Mouse (Mus musculus) liver, embryonic 11.5 days (tissue): ENCODE results near the gene Trmu. TPM values are rescaled to one million over a fixed set of nuclear protein-coding genes. Genes with fewer than 3 reads are reported as not detected.

Experiments used
- ATAC-seq: fragments of 200-750 bp; cut with Nextera tagmentation; replicated peaks from 2 replicates; pipeline ENCODE4 v1.8.0; 2017; ENCODE audit warnings: moderate number of reproducible peaks, mild to moderate bottlenecking, moderate TSS enrichment, moderate library complexity; ENCODE audit not compliant: low FRiP score
- DNase-seq: peaks from one replicate; pipeline ENCODE4 v3.0.0-alpha.2; 2017; ENCODE audit warnings: low spot score
- H3K27ac ChIP-seq: fragments of 300-500 bp; sonication (generic); 2 replicates; pipeline ENCODE4 v1.5.1; 2014; ENCODE audit warnings: mild to moderate bottlenecking, low read depth, low read length, control low read depth
- H3K27me3 ChIP-seq: fragments of 300-500 bp; sonication (generic); replicated peaks from 2 replicates; pipeline ENCODE4 v1.6.1; 2014; ENCODE audit warnings: low read length, mixed read lengths; ENCODE audit not compliant: control insufficient read depth, insufficient read depth
- H3K36me3 ChIP-seq: fragments of 300-500 bp; sonication (generic); 2 replicates; pipeline ENCODE4 v1.6.1; 2014; ENCODE audit warnings: mild to moderate bottlenecking, low read length, moderate library complexity, mixed read lengths; ENCODE audit not compliant: control insufficient read depth, insufficient read depth
- H3K4me1 ChIP-seq: fragments of 300-500 bp; sonication (generic); replicated peaks from 2 replicates; pipeline ENCODE4 v1.6.1; 2014; ENCODE audit warnings: low read length, mixed read lengths; ENCODE audit not compliant: control insufficient read depth, insufficient read depth
- H3K4me2 ChIP-seq: fragments of 300-500 bp; sonication (generic); 2 replicates; pipeline ENCODE4 v1.6.1; 2014; ENCODE audit warnings: mild to moderate bottlenecking, control low read depth, moderate library complexity
- H3K4me3 ChIP-seq: fragments of 300-500 bp; sonication (generic); 2 replicates; pipeline ENCODE4 v1.5.1; 2014; ENCODE audit warnings: low read depth, low read length, control low read depth
- H3K9ac ChIP-seq: fragments of 300-500 bp; sonication (generic); 2 replicates; pipeline ENCODE4 v1.6.1; 2014; ENCODE audit warnings: low read depth, low read length, control low read depth
- H3K9me3 ChIP-seq: fragments of 300-500 bp; sonication (generic); 2 replicates; pipeline ENCODE4 v1.6.1; 2016; ENCODE audit warnings: low read length, inconsistent platforms, mixed read lengths; ENCODE audit not compliant: control insufficient read depth
- WGBS: fragments of 180-500 bp; shearing (Covaris S2); extraction: QIAGEN DNeasy Blood & Tissue Kit; methylation state at CpG from one replicate; pipeline ENCODE4 v1.1.7; 2014; 5-methylcytosine and 5-hydroxymethylcytosine counted together
- polyA plus RNA-seq: library from polyadenylated mRNA; unstranded; fragments of >200 nt; fragmentation: Nextera tagmentation; extraction: Ambion mirVana; gene quantifications from 2 replicates; pipeline ENCODE4 v1.2.1, GENCODE M21; 2014

Trmu gene
- polyA plus RNA-seq, 1 experiment from 2014 or later = 34.0 TPM

- Histone ChIP-seq H3K4me2 (no peak overlapping the region), H3K36me3 (peaks cover 13% of the 10 kb centered on the region; the same call in 1 of the 2 replicates), H3K9ac (no peak overlapping the region), H3K9me3 (no peaks in the 10 kb centered on the region), H3K4me1 (0 out of 2 replicates have a peak, but pooled peaks cover 4% of the 10 kb centered on the region), H3K27me3 (peaks cover 3% of the 10 kb centered on the region; the same call in 1 of the 2 replicates), H3K27ac (no peak overlapping the region), H3K4me3 (no peak overlapping the region)
- DNase-seq (no peak), ATAC-seq (no peak)
- WGBS = 77% methylated on average over 12 of the region's 12 CpGs
These were observed 21.7 kb downstream of the Trmu start for GRCm38 (mm10) chr15:85900801-85901200.

DNA sequence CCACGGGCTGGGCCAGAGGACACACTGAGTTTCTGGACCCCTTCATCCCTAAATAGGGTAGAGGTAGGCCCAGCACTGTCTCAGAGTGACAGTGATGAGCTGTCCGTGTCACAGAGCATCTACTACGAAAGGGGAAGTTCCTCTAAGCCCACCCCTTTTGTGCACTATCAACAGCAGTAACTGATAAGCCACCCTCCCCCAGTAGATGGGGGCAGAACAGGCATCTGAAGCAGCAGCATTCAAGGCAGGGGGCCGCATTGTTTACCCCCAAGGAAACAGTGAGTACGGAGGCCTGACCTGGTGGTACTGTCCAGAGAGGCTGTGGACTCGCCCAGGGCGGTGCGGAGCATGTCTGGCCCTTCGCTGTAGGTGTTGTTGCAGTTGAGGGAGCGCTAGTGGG lies 23.4 kb downstream of the Trmu start:
- peaks cover 7% of the 10 kb centered on the region; the same call in 1 of the 2 replicates for H3K36me3 ChIP-seq
- no peak for DNase-seq
- WGBS = 49% methylated on average over 10 of the region's 10 CpGs

GRCm38 (mm10) chr15:85903826-85904225 lies 24.7 kb downstream of the Trmu start:
- no peak for ATAC-seq
- Histone ChIP-seq H3K36me3 (0 out of 2 replicates have a peak, but pooled peaks cover 2% of the 10 kb centered on the region), H3K9ac (no peak overlapping the region), H3K4me2 (no peak overlapping the region), H3K9me3 (no peaks in the 10 kb centered on the region), H3K4me3 (no peak overlapping the region), H3K27me3 (peaks cover 3% of the 10 kb centered on the region; the same call in 1 of the 2 replicates), H3K27ac (no peak overlapping the region), H3K4me1 (0 out of 2 replicates have a peak, but pooled peaks cover 4% of the 10 kb centered on the region)
- 48% methylated on average over 8 of the region's 8 CpGs for WGBS
- DNase-seq = no peak

More for the DNA sequence above, 23.4 kb downstream of the Trmu start:
- H3K4me1 ChIP-seq = 0 out of 2 replicates have a peak, but pooled peaks cover 4% of the 10 kb centered on the region
- no peak overlapping the region for H3K4me2 ChIP-seq
- peaks cover 3% of the 10 kb centered on the region; the same call in 1 of the 2 replicates for H3K27me3 ChIP-seq
- H3K9me3 ChIP-seq = no peaks in the 10 kb centered on the region
- ATAC-seq = no peak
- no peak overlapping the region for H3K9ac ChIP-seq
- H3K27ac ChIP-seq = no peak overlapping the region
- H3K4me3 ChIP-seq = no peak overlapping the region

DNA sequence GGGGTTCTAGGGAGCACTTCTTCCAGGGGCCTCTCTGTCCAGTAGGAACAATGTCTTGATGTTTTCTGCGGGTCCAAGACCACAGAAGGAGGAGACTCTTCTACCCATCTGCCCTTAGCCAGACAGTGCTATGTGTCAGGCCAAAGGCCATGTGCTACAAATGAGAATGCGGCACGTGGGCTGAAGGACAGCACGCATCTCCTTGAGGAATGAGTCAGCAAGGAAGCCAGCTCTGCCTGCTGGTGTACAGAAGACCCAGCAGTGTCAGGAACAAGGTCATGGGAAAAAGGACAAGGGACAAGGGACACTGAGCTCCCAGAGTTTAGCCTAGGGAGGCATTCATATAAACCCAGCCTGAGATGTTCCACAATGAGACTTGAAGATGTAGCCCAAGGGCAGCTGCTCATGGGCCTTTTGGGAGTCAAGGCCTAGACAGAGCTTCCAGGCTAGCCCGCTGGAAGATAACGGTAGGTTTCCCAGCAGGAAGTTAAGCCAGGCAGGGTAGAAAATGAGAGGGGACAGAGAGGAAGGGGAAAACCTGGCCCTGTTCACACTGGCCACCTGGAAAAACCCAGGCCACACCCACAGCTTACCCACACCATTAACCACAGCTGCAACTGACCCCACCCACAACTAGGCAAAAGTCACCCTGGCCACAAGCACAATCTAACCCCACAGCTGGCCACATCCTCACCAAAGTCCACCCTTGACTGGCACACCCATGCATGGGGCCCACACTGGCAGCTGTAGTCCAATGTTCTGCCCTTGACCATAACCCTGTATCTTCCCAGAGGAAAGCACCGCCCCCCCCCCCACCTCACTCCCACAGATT lies 29.8 kb downstream of the Trmu start:
- Histone ChIP-seq H3K4me1 (no peaks in the 10 kb centered on the region; the same call in 1 of the 2 replicates), H3K27me3 (no peaks in the 10 kb centered on the region; the same call in 1 of the 2 replicates), H3K4me3 (no peak overlapping the region), H3K36me3 (no peaks in the 10 kb centered on the region), H3K4me2 (no peak overlapping the region), H3K9me3 (no peaks in the 10 kb centered on the region), H3K9ac (no peak overlapping the region), H3K27ac (no peak overlapping the region)
- 75% methylated on average over 7 of the region's 7 CpGs for WGBS
- no peak; the same call in 1 of the 2 replicates for ATAC-seq
- no peak for DNase-seq

- H3K4me2 ChIP-seq = no peak overlapping the region
- no peaks in the 10 kb centered on the region; the same call in 1 of the 2 replicates for H3K4me1 ChIP-seq
- H3K9me3 ChIP-seq = no peaks in the 10 kb centered on the region
- 78% methylated on average over 3 of the region's 3 CpGs for WGBS
- H3K27ac ChIP-seq = no peak overlapping the region
- DNase-seq (no peak), ATAC-seq (no peak; the same call in 1 of the 2 replicates)
- no peaks in the 10 kb centered on the region; the same call in 1 of the 2 replicates for H3K27me3 ChIP-seq
- H3K4me3 ChIP-seq = no peak overlapping the region
- no peak overlapping the region for H3K9ac ChIP-seq
- no peaks in the 10 kb centered on the region for H3K36me3 ChIP-seq
These were observed 30.3 kb downstream of the Trmu start for GRCm38 (mm10) chr15:85909492-85909829.

GRCm38 (mm10) chr15:85909931-85910330 lies 30.8 kb downstream of the Trmu start:
- H3K27ac ChIP-seq = no peak overlapping the region
- no peak overlapping the region for H3K9ac ChIP-seq
- ATAC-seq (no peak), DNase-seq (no peak)
- no peaks in the 10 kb centered on the region for H3K36me3 ChIP-seq
- H3K27me3 ChIP-seq = no peaks in the 10 kb centered on the region; the same call in 1 of the 2 replicates
- WGBS = 64% methylated on average over 10 of the region's 10 CpGs
- H3K4me2 ChIP-seq = no peak overlapping the region
- no peak overlapping the region for H3K4me3 ChIP-seq
- no peaks in the 10 kb centered on the region; the same call in 1 of the 2 replicates for H3K4me1 ChIP-seq
- H3K9me3 ChIP-seq = no peaks in the 10 kb centered on the region

GRCm38 (mm10) chr15:85913605-85914004 lies 34.5 kb downstream of the Trmu start:
- 35% methylated on average over 2 of the region's 2 CpGs for WGBS
- no peaks in the 10 kb centered on the region for H3K36me3 ChIP-seq
- ATAC-seq (no peak), DNase-seq (peak; percentile 77)
- no peak overlapping the region for H3K4me3 ChIP-seq
- H3K27me3 ChIP-seq = no peaks in the 10 kb centered on the region; the same call in 1 of the 2 replicates
- H3K9me3 ChIP-seq = no peaks in the 10 kb centered on the region
- H3K4me1 ChIP-seq = no peaks in the 10 kb centered on the region; the same call in 1 of the 2 replicates
- H3K27ac ChIP-seq = no peak overlapping the region
- no peak overlapping the region for H3K9ac ChIP-seq
- H3K4me2 ChIP-seq = no peak overlapping the region

DNA sequence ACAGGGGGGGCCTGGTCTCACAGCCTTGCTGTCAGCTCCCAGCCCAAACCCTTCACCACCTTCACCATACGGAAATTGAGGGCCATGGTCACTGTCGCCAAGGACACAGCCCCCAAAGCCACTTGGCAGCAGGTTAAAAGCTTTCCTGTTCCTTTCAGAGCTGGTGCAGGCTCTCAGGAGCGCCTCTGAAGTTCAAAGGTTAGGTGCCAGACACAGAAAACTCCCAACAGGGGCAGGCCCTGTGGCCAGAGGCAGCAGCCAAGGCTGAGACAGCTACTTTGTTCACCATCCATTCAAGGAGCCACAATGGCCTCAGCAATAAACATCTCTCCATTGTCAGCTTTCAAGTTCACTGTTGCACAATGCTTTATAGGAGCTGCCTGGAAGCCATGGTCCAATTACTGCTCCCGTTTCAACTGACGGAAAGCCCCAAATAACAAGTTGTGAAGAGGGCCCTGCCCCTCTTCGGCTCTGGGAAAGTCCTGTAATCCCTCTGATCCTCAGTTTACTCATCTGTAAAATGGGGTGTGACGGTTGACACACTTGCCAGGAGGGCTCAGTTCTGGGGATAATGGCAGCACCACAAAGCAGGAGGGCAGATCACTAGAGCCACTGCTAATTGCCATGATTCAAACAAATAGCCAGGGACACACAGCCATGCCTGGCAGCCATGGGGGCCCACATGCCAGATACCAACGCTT lies 40.2 kb downstream of the Trmu start:
- Histone ChIP-seq H3K4me1 (no peaks in the 10 kb centered on the region; the same call in 1 of the 2 replicates), H3K36me3 (no peaks in the 10 kb centered on the region), H3K27me3 (no peaks in the 10 kb centered on the region; the same call in 1 of the 2 replicates), H3K4me2 (no peak overlapping the region), H3K27ac (no peak overlapping the region), H3K9ac (no peak overlapping the region), H3K9me3 (no peaks in the 10 kb centered on the region), H3K4me3 (no peak overlapping the region)
- DNase-seq (no peak), ATAC-seq (no peak)
- WGBS = 64% methylated on average over 8 of the region's 8 CpGs
